Mouse (Mus musculus) lung, embryonic 14.5 days (tissue): ENCODE results near the gene Lpar6. TPM values are rescaled to one million over a fixed set of nuclear protein-coding genes. Genes with fewer than 3 reads are reported as not detected.

Experiments used
- ATAC-seq: fragments of 200-750 bp; cut with Nextera tagmentation; 2 replicates; pipeline ENCODE4 v1.8.0; 2017; ENCODE audit warnings: mild to moderate bottlenecking, moderate TSS enrichment, moderate library complexity; ENCODE audit not compliant: insufficient read depth
- DNase-seq: peaks from one replicate; pipeline ENCODE4 v3.0.0-alpha.2; 2015
- H3K27ac ChIP-seq: fragments of 300-500 bp; sonication (generic); 2 replicates; pipeline ENCODE4 v1.5.1; 2014; ENCODE audit warnings: low read depth, mild to moderate bottlenecking, moderate library complexity
- H3K27me3 ChIP-seq: fragments of 300-500 bp; sonication (generic); 2 replicates; pipeline ENCODE4 v1.6.1; 2014; ENCODE audit warnings: low read length, control low read depth; ENCODE audit not compliant: insufficient read depth
- H3K36me3 ChIP-seq: fragments of 300-500 bp; sonication (generic); 2 replicates; pipeline ENCODE4 v1.6.1; 2014; ENCODE audit warnings: control low read depth; ENCODE audit not compliant: insufficient read depth
- H3K4me1 ChIP-seq: fragments of 300-500 bp; sonication (generic); 2 replicates; pipeline ENCODE4 v1.6.1; 2014; ENCODE audit warnings: antibody characterized with exemption, control low read depth; ENCODE audit not compliant: insufficient read depth
- H3K4me2 ChIP-seq: fragments of 300-500 bp; sonication (generic); 2 replicates; pipeline ENCODE4 v1.6.1; 2014; ENCODE audit warnings: mild to moderate bottlenecking
- H3K4me3 ChIP-seq: fragments of 300-500 bp; sonication (generic); 2 replicates; pipeline ENCODE4 v1.5.1; 2014; ENCODE audit warnings: low read depth, low read length
- H3K9ac ChIP-seq: fragments of 300-500 bp; sonication (generic); 2 replicates; pipeline ENCODE4 v1.6.1; 2014
- H3K9me3 ChIP-seq: fragments of 300-500 bp; sonication (generic); 2 replicates; pipeline ENCODE4 v1.6.1; 2016; ENCODE audit warnings: low read depth, low read length, control low read depth
- CTCF ChIP-seq: IDR thresholded peaks from 2 replicates; pipeline ENCODE4 v1.5.1; 2016; ENCODE audit warnings: antibody characterized with exemption, low read depth
- WGBS: fragments of 180-500 bp; shearing (Covaris S2); extraction: QIAGEN DNeasy Blood & Tissue Kit; methylation state at CpG from one replicate; pipeline ENCODE4 v1.1.7; 2014; 5-methylcytosine and 5-hydroxymethylcytosine counted together
- microRNA counts: library from miRNA; unstranded; fragments of <30 nt; microRNA quantifications from one replicate; lab custom pipeline; 2016
- microRNA-seq: library from miRNA; unstranded; fragments of <30 nt; microRNA quantifications from one replicate; pipeline ENCODE4, GENCODE M21; 2016; ENCODE audit warnings: borderline number of aligned reads
- polyA plus RNA-seq: library from polyadenylated mRNA; unstranded; fragments of >200 nt; fragmentation: Nextera tagmentation; extraction: Ambion mirVana; gene quantifications from 2 replicates; pipeline ENCODE4 v1.2.1, GENCODE M21; 2014

Gene Lpar6
- polyA plus RNA-seq, 1 experiment from 2014 or later, result 13.4 TPM

DNA sequence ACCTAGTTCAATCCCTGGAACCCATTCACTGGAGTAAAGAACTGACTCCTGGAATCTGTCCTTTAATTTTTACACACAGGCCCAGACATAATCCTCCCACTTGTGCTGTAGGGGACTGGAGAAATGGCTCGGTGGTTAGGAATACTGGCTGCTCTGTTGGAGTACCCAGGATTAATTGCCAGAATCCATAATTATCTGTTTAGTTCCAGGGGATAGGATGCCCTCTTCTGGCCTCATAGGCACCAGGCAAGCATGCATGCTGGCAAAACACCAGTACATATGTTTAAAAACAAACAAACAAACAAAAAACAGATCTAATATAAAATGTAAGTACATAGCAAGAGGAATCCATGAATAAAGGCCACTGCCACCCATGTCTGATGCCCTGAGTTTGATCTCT lies 43.3 kb downstream of the Lpar6 start:
- no peak for ATAC-seq
- Histone ChIP-seq H3K4me1 (no peaks in the 10 kb centered on the region), H3K27me3 (no peaks in the 10 kb centered on the region), H3K36me3 (no peaks in the 10 kb centered on the region), H3K27ac (no peak overlapping the region), H3K4me2 (no peak overlapping the region), H3K9ac (no peak overlapping the region), H3K4me3 (no peak overlapping the region), H3K9me3 (no peaks in the 10 kb centered on the region)
- TF ChIP-seq CTCF, result peak; percentile 52
- WGBS, result 21% methylated on average over 1 of the region's 1 CpGs
- peak; percentile 51 for DNase-seq

DNA sequence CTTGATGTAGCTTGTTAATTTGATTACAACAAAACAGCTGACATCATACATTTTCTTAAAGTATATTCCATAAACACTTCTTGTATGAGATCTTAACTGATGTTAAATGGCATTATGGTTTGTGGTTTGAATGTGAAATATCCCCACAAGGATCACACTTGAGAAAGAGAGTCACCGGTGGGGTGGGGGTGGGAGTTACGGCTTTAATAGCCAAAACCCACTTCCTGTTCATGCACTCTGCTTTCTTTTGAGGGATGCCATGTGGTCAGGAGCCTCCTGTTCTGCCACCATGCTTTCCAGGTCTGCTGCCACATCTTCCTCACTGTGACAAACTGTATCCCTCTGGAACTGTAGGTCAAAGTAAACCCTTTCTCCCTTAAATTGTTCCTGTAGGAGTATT lies 52.2 kb downstream of the Lpar6 start:
- no peak overlapping the region for H3K4me3 ChIP-seq
- 0 out of 2 replicates have a peak, but pooled peaks cover 3% of the 10 kb centered on the region for H3K36me3 ChIP-seq
- H3K27me3 ChIP-seq, result no peaks in the 10 kb centered on the region
- H3K4me1 ChIP-seq, result no peaks in the 10 kb centered on the region
- no peak for TF ChIP-seq CTCF
- H3K9me3 ChIP-seq, result no peaks in the 10 kb centered on the region
- ATAC-seq, result no peak
- no peak overlapping the region for H3K4me2 ChIP-seq
- no peak overlapping the region for H3K9ac ChIP-seq
- WGBS, result 83% methylated on average over 2 of the region's 2 CpGs
- H3K27ac ChIP-seq, result no peak overlapping the region
- no peak for DNase-seq

DNA sequence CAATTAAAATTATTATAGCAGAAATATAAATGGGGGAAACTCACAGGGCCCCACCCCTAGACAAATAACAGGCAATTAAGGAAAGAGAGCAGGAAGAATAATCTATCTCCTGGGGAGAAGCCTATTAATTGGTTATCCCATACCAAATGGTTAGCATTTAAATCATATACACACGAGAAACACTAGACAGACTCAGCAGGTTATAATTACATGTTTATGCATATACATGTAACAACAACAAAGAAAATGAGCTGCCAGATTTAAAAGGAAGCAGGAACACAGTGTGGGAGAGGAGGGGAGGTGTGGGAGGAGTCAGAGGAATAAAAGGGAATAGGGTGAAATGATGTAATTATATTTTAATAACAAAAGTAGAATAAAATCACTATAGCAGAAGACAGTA lies 54.7 kb downstream of the Lpar6 start:
- Histone ChIP-seq H3K27ac (no peak overlapping the region), H3K9me3 (no peaks in the 10 kb centered on the region), H3K4me3 (no peak overlapping the region), H3K36me3 (0 out of 2 replicates have a peak, but pooled peaks cover 3% of the 10 kb centered on the region), H3K4me1 (no peaks in the 10 kb centered on the region), H3K27me3 (no peaks in the 10 kb centered on the region), H3K4me2 (no peak overlapping the region), H3K9ac (no peak overlapping the region)
- 58% methylated on average over 1 of the region's 1 CpGs for WGBS
- no peak for TF ChIP-seq CTCF
- no peak for ATAC-seq
- no peak for DNase-seq

MicroRNAs within 50 kb of the gene (microRNA counts, 519-probe panel; counts per million panel counts)
- microRNA mmu-miR-687 (lab: Ali Mortazavi, UCI), result 30.5 counts per million

Small RNA genes lying within 50 kb of the gene (microRNA-seq; reads per million reads assigned to microRNA genes)
- not detected for gene Mir687

Other genes with a start within 250 kb of the Lpar6 start
- 0.14 TPM in 1 of 2 replicates, not detected in the other for gene Cysltr2, start 188.8 kb upstream of the Lpar6 start, polyA plus RNA-seq
- 119 and 124 TPM in 2 replicates for gene Rcbtb2, start 114.9 kb upstream of the Lpar6 start, polyA plus RNA-seq
- 19.3 and 23.9 TPM in 2 replicates for gene Rb1, start 87.9 kb downstream of the Lpar6 start, polyA plus RNA-seq
- gene Itm2b, start 147.4 kb downstream of the Lpar6 start, polyA plus RNA-seq, result 630 and 663 TPM in 2 replicates